Mouse (Mus musculus) limb, embryonic 14.5 days (tissue): ENCODE measurements around the gene Sumo1. TPM values are rescaled to one million over a fixed set of nuclear protein-coding genes. Genes with fewer than 3 reads are reported as not detected.

Source experiments
- ATAC-seq: fragments of 200-750 bp; cut with Nextera tagmentation; 2 replicates; pipeline ENCODE4 v1.8.0; 2017; ENCODE audit warnings: low read depth, moderate number of reproducible peaks, moderate TSS enrichment; ENCODE audit not compliant: low FRiP score
- DNase-seq: peaks from one replicate; pipeline ENCODE4 v3.0.0-alpha.2; 2015; ENCODE audit warnings: low spot score
- H3K27ac ChIP-seq: fragments of 300-500 bp; sonication (generic); replicated peaks from 2 replicates; pipeline ENCODE4 v1.5.1; 2014; ENCODE audit warnings: low read depth, mild to moderate bottlenecking, low read length, moderate library complexity, mixed read lengths
- H3K27me3 ChIP-seq: fragments of 300-500 bp; sonication (generic); 2 replicates; pipeline ENCODE4 v1.6.1; 2014; ENCODE audit warnings: low read length, mixed read lengths; ENCODE audit not compliant: control insufficient read depth, insufficient read depth
- H3K36me3 ChIP-seq: fragments of 300-500 bp; sonication (generic); 2 replicates; pipeline ENCODE4 v1.6.1; 2014; ENCODE audit warnings: mild to moderate bottlenecking, low read length, moderate library complexity, mixed read lengths; ENCODE audit not compliant: control insufficient read depth, insufficient read depth
- H3K4me1 ChIP-seq: fragments of 300-500 bp; sonication (generic); 2 replicates; pipeline ENCODE4 v1.6.1; 2014; ENCODE audit warnings: antibody characterized with exemption, low read length, mixed read lengths; ENCODE audit not compliant: control insufficient read depth, insufficient read depth
- H3K4me2 ChIP-seq: fragments of 300-500 bp; sonication (generic); replicated peaks from 2 replicates; pipeline ENCODE4 v1.6.1; 2014; ENCODE audit warnings: low read depth, mild to moderate bottlenecking, low read length, moderate library complexity; ENCODE audit not compliant: severe bottlenecking
- H3K4me3 ChIP-seq: fragments of 300-500 bp; sonication (generic); replicated peaks from 2 replicates; pipeline ENCODE4 v1.5.1; 2014; ENCODE audit warnings: low read length
- H3K9ac ChIP-seq: fragments of 300-500 bp; sonication (generic); 2 replicates; pipeline ENCODE4 v1.6.1; 2014; ENCODE audit warnings: mild to moderate bottlenecking, low read depth, low read length, moderate library complexity; ENCODE audit not compliant: severe bottlenecking
- H3K9me3 ChIP-seq: fragments of 300-500 bp; sonication (generic); 2 replicates; pipeline ENCODE4 v1.6.1; 2016; ENCODE audit warnings: low read length; ENCODE audit not compliant: control insufficient read depth
- POLR2A ChIP-seq: fragments of 200-500 bp; IDR thresholded peaks from 2 replicates; pipeline ENCODE4 v1.8.0; 2012; ENCODE audit warnings: inconsistent platforms, mild to moderate bottlenecking, moderate library complexity, borderline replicate concordance; ENCODE audit not compliant: insufficient read depth, insufficient read length; ENCODE audit errors: extremely low read depth
- WGBS: fragments of 180-500 bp; shearing (Covaris S2); extraction: QIAGEN DNeasy Blood & Tissue Kit; methylation state at CpG from one replicate; pipeline ENCODE4 v1.1.7; 2014; 5-methylcytosine and 5-hydroxymethylcytosine counted together
- polyA plus RNA-seq, 2 experiments: library from polyadenylated mRNA; depleted of rRNA in 1 of 2; stranded (reverse) in 1 of 2; unstranded in 1 of 2; fragments of >200 nt; fragmentation: Nextera tagmentation in 1 of 2; extraction: Ambion mirVana in 1 of 2; gene quantifications; 2 replicates each; pipeline versions ENCODE4 v1.2.1 to v1.2.3; 2012 to 2014

Sumo1 gene
- polyA plus RNA-seq, 2 experiments = 141 to 427 TPM

DNA sequence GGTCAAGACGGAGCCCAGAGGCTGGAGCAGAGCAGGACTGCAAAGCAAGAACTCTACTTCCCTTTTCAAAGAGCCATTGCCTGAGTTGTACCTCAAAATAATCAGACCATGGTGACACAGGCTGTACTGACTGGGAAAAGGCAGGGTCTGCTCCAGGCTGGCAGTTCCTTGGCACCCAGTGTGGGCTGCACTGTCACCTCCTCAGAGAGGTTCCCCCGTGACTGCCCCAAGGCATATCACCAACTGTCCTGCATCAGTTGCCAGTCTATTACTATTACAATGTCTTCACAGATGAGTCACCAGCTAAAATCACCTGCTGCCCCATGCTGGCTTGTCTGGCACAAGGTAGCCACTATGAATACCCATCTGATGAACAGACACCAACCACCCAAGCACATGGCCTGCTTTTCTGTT is 77.0 kb downstream of the Sumo1 start:
- H3K27ac ChIP-seq = no peak overlapping the region
- H3K27me3 ChIP-seq = peaks cover 10% of the 10 kb centered on the region; the same call in 1 of the 2 replicates
- no peaks in the 10 kb centered on the region for H3K9me3 ChIP-seq
- no peak for DNase-seq
- TF ChIP-seq POLR2A = no peak
- no peak overlapping the region for H3K4me3 ChIP-seq
- 62% methylated on average over 2 of the region's 2 CpGs for WGBS
- H3K9ac ChIP-seq = no peak overlapping the region
- H3K4me2 ChIP-seq = no peak overlapping the region
- no peaks in the 10 kb centered on the region for H3K36me3 ChIP-seq
- ATAC-seq = no peak
- H3K4me1 ChIP-seq = peaks cover 16% of the 10 kb centered on the region

DNA sequence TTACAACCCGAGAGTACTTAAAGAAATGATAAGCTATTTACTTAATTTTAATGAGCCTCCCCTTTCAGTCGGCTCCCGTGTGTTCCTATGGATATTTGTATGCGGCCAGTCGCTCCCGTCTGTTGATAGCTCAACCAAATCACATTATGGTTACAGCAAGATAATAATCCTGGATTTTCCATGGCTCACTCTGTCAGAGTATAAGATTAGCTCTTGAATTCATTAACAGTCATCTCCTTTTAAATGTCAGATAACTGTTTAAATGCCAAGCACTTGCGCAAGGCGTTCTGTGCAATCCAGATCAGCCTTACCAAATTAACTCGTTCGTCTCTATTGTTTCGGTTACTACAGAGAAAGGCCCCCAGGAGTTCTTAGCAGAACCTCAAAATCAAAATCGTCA is 77.8 kb downstream of the Sumo1 start:
- Histone ChIP-seq H3K9me3 (no peaks in the 10 kb centered on the region), H3K4me1 (peaks cover 16% of the 10 kb centered on the region), H3K4me3 (no peak overlapping the region), H3K27ac (no peak overlapping the region), H3K4me2 (0 out of 2 replicates have a peak overlapping the region, but pooled peaks have one; percentile 15), H3K27me3 (peaks cover 10% of the 10 kb centered on the region; the same call in 1 of the 2 replicates), H3K9ac (no peak overlapping the region), H3K36me3 (no peaks in the 10 kb centered on the region)
- 24% methylated on average over 12 of the region's 12 CpGs for WGBS
- DNase-seq (no peak), ATAC-seq (no peak)
- TF ChIP-seq POLR2A = no peak

GRCm38 (mm10) chr1:59592359-59592758 is 78.3 kb downstream of the Sumo1 start:
- Histone ChIP-seq H3K9me3 (no peaks in the 10 kb centered on the region), H3K27ac (no peak overlapping the region), H3K4me2 (0 out of 2 replicates have a peak overlapping the region, but pooled peaks have one; percentile 15), H3K27me3 (peaks cover 10% of the 10 kb centered on the region; the same call in 1 of the 2 replicates), H3K9ac (no peak overlapping the region), H3K4me3 (no peak overlapping the region), H3K36me3 (no peaks in the 10 kb centered on the region), H3K4me1 (peaks cover 16% of the 10 kb centered on the region)
- no peak for DNase-seq
- no peak for TF ChIP-seq POLR2A
- ATAC-seq = no peak
- WGBS = 9% methylated on average over 10 of the region's 10 CpGs

DNA sequence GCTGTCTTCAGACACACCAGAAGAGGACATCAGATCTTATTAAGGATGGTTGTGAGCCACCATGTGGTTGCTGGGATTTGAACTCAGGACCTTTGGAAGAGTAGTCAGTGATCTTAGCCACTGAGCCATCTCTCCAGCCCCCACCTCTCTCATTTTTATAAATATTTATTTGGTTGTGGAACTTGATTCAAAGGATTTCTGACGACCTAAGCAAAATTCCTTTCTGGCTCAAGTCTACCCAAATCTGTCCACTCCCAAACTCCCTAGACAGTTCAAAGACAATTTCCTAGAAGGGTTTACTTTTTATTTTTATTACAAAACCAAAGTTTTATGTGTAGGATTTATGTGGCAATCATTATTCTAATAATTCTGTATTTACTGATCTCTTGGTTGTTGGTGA is 81.4 kb downstream of the Sumo1 start:
- H3K4me2 ChIP-seq = no peak overlapping the region
- H3K4me3 ChIP-seq = no peak overlapping the region
- H3K4me1 ChIP-seq = peaks cover 17% of the 10 kb centered on the region
- 45% methylated on average over 1 of the region's 1 CpGs for WGBS
- peaks cover 10% of the 10 kb centered on the region; the same call in 1 of the 2 replicates for H3K27me3 ChIP-seq
- H3K9me3 ChIP-seq = no peaks in the 10 kb centered on the region
- H3K36me3 ChIP-seq = no peaks in the 10 kb centered on the region
- no peak for TF ChIP-seq POLR2A
- H3K9ac ChIP-seq = no peak overlapping the region
- DNase-seq = no peak
- no peak for ATAC-seq
- no peak overlapping the region for H3K27ac ChIP-seq

GRCm38 (mm10) chr1:59584656-59585410 is 85.8 kb downstream of the Sumo1 start:
- Histone ChIP-seq H3K9me3 (no peaks in the 10 kb centered on the region), H3K4me2 (peak overlapping the region; percentile 32; the same call in 1 of the 2 replicates), H3K9ac (no peak overlapping the region), H3K4me1 (peaks cover 5% of the 10 kb centered on the region), H3K27me3 (no peaks in the 10 kb centered on the region), H3K36me3 (no peaks in the 10 kb centered on the region), H3K4me3 (no peak overlapping the region), H3K27ac (no peak overlapping the region)
- WGBS = 9% methylated on average over 17 of the region's 18 CpGs
- TF ChIP-seq POLR2A = no peak
- DNase-seq (peak; percentile 69), ATAC-seq (peak; percentile 65)
